Mouse (Mus musculus) liver, adult 10 weeks (tissue): ENCODE results near the gene Slc39a12. TPM values are rescaled to one million over a fixed set of nuclear protein-coding genes. Genes with fewer than 3 reads are reported as not detected.

ENCODE experiments used
- polyA plus RNA-seq: library from polyadenylated mRNA; stranded (reverse); fragments of 350-450 nt; fragmentation: Illumina TruSeq; extraction: RNeasy Lipid Tissue Mini Kit (QIAGEN cat#74804); gene quantifications from one replicate; pipeline ENCODE4 v1.2.3, GENCODE M21; 2014; ENCODE audit warnings: low read depth, low replicate concordance

Slc39a12 gene
- polyA plus RNA-seq = 0.19 TPM

GRCm38 (mm10) chr2:14388162-14388561 lies at the start of gene Slc39a12:
Gene Slc39a12, plus strand, starts transcription at chr2:14388316.

Other genes starting within 250 kb of the Slc39a12 start
- not detected for gene Tmem236, start 213.8 kb upstream of the Slc39a12 start, polyA plus RNA-seq
- 52.7 TPM for gene Mrc1, start 158.9 kb upstream of the Slc39a12 start, polyA plus RNA-seq
- 0.37 TPM for gene Cacnb2, start 214.8 kb downstream of the Slc39a12 start, polyA plus RNA-seq